Mouse (Mus musculus) liver, embryonic 15.5 days (tissue): ENCODE measurements at regions not wholly inside any gene's neighbourhood (a gene's known extent, or its start where the extent isn't known, plus 50 kb on each side); places are given as distances from the start of the nearest gene placed in this dataset.

Source experiments
- ATAC-seq: fragments of 200-750 bp; cut with Nextera tagmentation; 2 replicates; pipeline ENCODE4 v1.8.0; 2017; ENCODE audit warnings: moderate number of reproducible peaks, mild to moderate bottlenecking, moderate library complexity; ENCODE audit not compliant: insufficient read depth
- H3K27ac ChIP-seq: fragments of 300-500 bp; sonication (generic); replicated peaks from 2 replicates; pipeline ENCODE4 v1.5.1; 2015; ENCODE audit warnings: mild to moderate bottlenecking, inconsistent platforms
- H3K27me3 ChIP-seq: fragments of 300-500 bp; sonication (generic); 2 replicates; pipeline ENCODE4 v1.6.1; 2015; ENCODE audit warnings: mild to moderate bottlenecking, inconsistent platforms
- H3K36me3 ChIP-seq: fragments of 300-500 bp; sonication (generic); replicated peaks from 2 replicates; pipeline ENCODE4 v1.6.1; 2015; ENCODE audit warnings: moderate library complexity, mild to moderate bottlenecking, inconsistent platforms
- H3K4me1 ChIP-seq: fragments of 300-500 bp; sonication (generic); replicated peaks from 2 replicates; pipeline ENCODE4 v1.6.1; 2015; ENCODE audit warnings: inconsistent platforms
- H3K4me2 ChIP-seq: fragments of 300-500 bp; sonication (generic); 2 replicates; pipeline ENCODE4 v1.6.1; 2015; ENCODE audit warnings: moderate library complexity, mild to moderate bottlenecking, inconsistent platforms
- H3K4me3 ChIP-seq: fragments of 300-500 bp; sonication (generic); replicated peaks from 2 replicates; pipeline ENCODE4 v1.5.1; 2015; ENCODE audit warnings: mild to moderate bottlenecking, inconsistent platforms
- H3K9ac ChIP-seq: fragments of 300-500 bp; sonication (generic); 2 replicates; pipeline ENCODE4 v1.6.1; 2015; ENCODE audit warnings: moderate library complexity, mild to moderate bottlenecking, inconsistent platforms
- H3K9me3 ChIP-seq: fragments of 300-500 bp; sonication (generic); replicated peaks from 2 replicates; pipeline ENCODE4 v1.6.1; 2016; ENCODE audit warnings: inconsistent platforms
- WGBS: fragments of 180-500 bp; shearing (Covaris S2); methylation state at CpG from one replicate; pipeline ENCODE4 v1.1.7; 2015; ENCODE audit warnings: mixed read lengths; ENCODE audit not compliant: insufficient replicate concordance; 5-methylcytosine and 5-hydroxymethylcytosine counted together

DNA sequence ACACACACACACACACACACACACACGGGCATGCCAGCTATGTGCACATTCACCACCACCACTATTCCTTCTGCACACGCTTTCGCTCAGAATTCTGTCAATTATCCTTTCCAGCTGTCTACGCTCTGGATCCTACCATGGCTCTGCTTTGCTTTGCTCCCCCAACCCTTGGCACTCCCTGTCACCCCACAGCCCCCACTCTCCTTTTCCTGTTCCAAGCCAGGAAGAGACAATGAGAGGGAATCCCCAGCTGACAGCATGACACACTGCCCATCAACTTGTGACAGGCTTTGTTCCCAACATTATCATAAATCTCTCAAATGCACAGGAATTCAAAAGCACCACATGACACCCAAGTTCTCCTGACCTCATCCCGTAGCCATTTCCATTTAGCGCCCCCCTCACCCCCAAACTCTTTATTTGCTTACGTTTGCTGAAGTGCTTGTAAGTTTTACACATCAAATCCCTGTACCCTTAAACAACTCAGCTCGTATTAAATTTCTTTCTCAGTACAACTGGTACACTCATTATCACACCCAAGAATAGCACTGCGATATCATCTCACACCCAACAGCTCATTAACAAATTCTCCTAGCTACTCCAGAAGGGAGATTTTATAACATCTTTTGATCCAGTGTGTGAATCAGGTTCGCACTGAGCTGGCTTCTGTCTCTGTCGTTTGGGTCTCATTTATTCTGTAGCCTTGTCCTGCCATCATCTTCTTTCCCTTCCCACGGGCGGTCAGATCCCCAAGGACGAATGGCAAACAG lies 140.3 kb downstream of the Ptpn20 start:
- H3K36me3 ChIP-seq: no peaks in the 10 kb centered on the region
- no peak for ATAC-seq
- H3K4me3 ChIP-seq: no peak overlapping the region
- no peaks in the 10 kb centered on the region for H3K27me3 ChIP-seq
- no peak overlapping the region for H3K9ac ChIP-seq
- no peak overlapping the region for H3K27ac ChIP-seq
- H3K4me1 ChIP-seq: no peaks in the 10 kb centered on the region
- 56% methylated on average over 14 of the region's 14 CpGs for WGBS
- no peaks in the 10 kb centered on the region for H3K9me3 ChIP-seq
- H3K4me2 ChIP-seq: no peak overlapping the region

DNA sequence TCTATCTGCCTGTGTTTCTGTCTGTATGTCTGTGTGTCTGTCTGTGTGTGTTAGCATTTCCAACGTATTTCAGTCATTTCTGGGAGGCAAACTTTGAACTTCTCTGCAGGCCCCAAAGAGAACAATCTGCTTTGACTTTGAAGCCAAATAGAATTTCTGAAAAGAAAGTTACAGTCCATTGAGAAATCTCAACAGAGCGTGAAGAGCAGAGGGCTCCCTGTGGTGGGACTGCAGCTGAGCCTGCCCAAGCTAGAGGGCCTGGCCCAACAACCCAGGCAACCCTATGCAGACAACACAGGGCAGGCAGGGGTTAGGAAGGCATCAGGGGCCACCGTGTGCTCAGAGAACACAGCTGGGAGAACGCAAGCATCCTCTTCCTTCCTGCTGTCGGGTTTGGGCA lies 143.7 kb downstream of the Ptpn20 start:
- ATAC-seq: no peak
- H3K36me3 ChIP-seq: no peaks in the 10 kb centered on the region
- no peaks in the 10 kb centered on the region for H3K27me3 ChIP-seq
- no peak overlapping the region for H3K27ac ChIP-seq
- no peaks in the 10 kb centered on the region for H3K4me1 ChIP-seq
- H3K9me3 ChIP-seq: no peaks in the 10 kb centered on the region
- WGBS: 38% methylated on average over 5 of the region's 5 CpGs
- no peak overlapping the region for H3K9ac ChIP-seq
- H3K4me2 ChIP-seq: no peak overlapping the region
- H3K4me3 ChIP-seq: no peak overlapping the region

- Histone ChIP-seq H3K4me2 (no peak overlapping the region), H3K36me3 (no peaks in the 10 kb centered on the region), H3K4me3 (no peak overlapping the region), H3K9me3 (no peaks in the 10 kb centered on the region), H3K27me3 (no peaks in the 10 kb centered on the region), H3K9ac (no peak overlapping the region), H3K4me1 (no peaks in the 10 kb centered on the region), H3K27ac (no peak overlapping the region)
- 73% methylated on average over 5 of the region's 5 CpGs for WGBS
- no peak for ATAC-seq
These were observed 145.5 kb downstream of the Ptpn20 start for GRCm38 (mm10) chr14:33734446-33735043.

- Histone ChIP-seq H3K4me2 (no peak overlapping the region), H3K4me1 (no peaks in the 10 kb centered on the region), H3K9me3 (no peaks in the 10 kb centered on the region), H3K27me3 (no peaks in the 10 kb centered on the region), H3K27ac (no peak overlapping the region), H3K36me3 (no peaks in the 10 kb centered on the region), H3K4me3 (no peak overlapping the region), H3K9ac (no peak overlapping the region)
- no peak for ATAC-seq
- 63% methylated on average over 3 of the region's 3 CpGs for WGBS
These were observed 146.6 kb downstream of the Ptpn20 start for GRCm38 (mm10) chr14:33735653-33736052.

GRCm38 (mm10) chr14:33746181-33746580 lies 157.2 kb downstream of the Ptpn20 start:
- ATAC-seq: no peak
- Histone ChIP-seq H3K4me1 (no peaks in the 10 kb centered on the region), H3K27ac (no peak overlapping the region), H3K4me2 (no peak overlapping the region), H3K9ac (no peak overlapping the region), H3K36me3 (no peaks in the 10 kb centered on the region), H3K9me3 (no peaks in the 10 kb centered on the region), H3K27me3 (no peaks in the 10 kb centered on the region), H3K4me3 (no peak overlapping the region)
- WGBS: 67% methylated on average over 4 of the region's 4 CpGs

- 63% methylated on average over 7 of the region's 7 CpGs for WGBS
These were observed 163.7 kb upstream of the Gdf10 start for GRCm38 (mm10) chr14:33759656-33760055.

GRCm38 (mm10) chr14:33763641-33764046 lies 159.7 kb upstream of the Gdf10 start:
- Histone ChIP-seq H3K4me2 (no peak overlapping the region), H3K27ac (no peak overlapping the region), H3K36me3 (no peaks in the 10 kb centered on the region), H3K9me3 (no peaks in the 10 kb centered on the region), H3K27me3 (no peaks in the 10 kb centered on the region), H3K4me3 (no peak overlapping the region), H3K4me1 (no peaks in the 10 kb centered on the region), H3K9ac (no peak overlapping the region)
- ATAC-seq: no peak
- 56% methylated on average over 3 of the region's 3 CpGs for WGBS

More at GRCm38 (mm10) chr14:33759656-33760055, 163.7 kb upstream of the Gdf10 start:
- ATAC-seq: no peak
- H3K27me3 ChIP-seq: no peaks in the 10 kb centered on the region
- H3K9ac ChIP-seq: no peak overlapping the region
- H3K4me3 ChIP-seq: no peak overlapping the region
- H3K27ac ChIP-seq: no peak overlapping the region
- no peaks in the 10 kb centered on the region for H3K36me3 ChIP-seq
- H3K4me2 ChIP-seq: no peak overlapping the region
- no peaks in the 10 kb centered on the region for H3K4me1 ChIP-seq
- H3K9me3 ChIP-seq: no peaks in the 10 kb centered on the region

GRCm38 (mm10) chr14:33765767-33766166 lies 157.6 kb upstream of the Gdf10 start:
- Histone ChIP-seq H3K4me3 (no peak overlapping the region), H3K9ac (no peak overlapping the region), H3K4me1 (no peaks in the 10 kb centered on the region), H3K36me3 (no peaks in the 10 kb centered on the region), H3K27me3 (no peaks in the 10 kb centered on the region), H3K27ac (no peak overlapping the region), H3K4me2 (no peak overlapping the region), H3K9me3 (no peaks in the 10 kb centered on the region)
- WGBS: 38% methylated on average over 1 of the region's 1 CpGs
- no peak for ATAC-seq

DNA sequence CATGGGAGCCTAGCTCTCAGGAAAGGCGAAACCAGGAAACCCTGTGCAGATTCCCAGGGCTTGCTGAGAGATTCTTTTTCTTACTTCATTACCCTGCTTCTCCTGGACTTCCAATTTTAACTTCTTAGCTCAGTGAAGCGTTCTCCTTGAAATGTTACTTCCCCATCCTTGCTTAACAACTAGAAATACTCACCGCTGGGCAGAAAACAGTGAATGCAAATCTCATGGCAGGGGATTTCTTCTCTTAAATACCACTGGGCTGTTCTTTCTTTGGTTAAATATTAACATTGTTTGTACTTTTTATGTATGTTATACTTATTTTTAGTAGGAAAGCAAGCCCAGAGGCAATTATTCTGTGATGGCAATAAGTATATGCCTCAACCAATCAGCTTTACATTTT lies 151.0 kb upstream of the Gdf10 start:
- WGBS: 58% methylated on average over 3 of the region's 3 CpGs
- Histone ChIP-seq H3K4me2 (no peak overlapping the region), H3K4me3 (no peak overlapping the region), H3K27me3 (no peaks in the 10 kb centered on the region), H3K9ac (no peak overlapping the region), H3K9me3 (no peaks in the 10 kb centered on the region), H3K36me3 (no peaks in the 10 kb centered on the region), H3K4me1 (no peaks in the 10 kb centered on the region), H3K27ac (no peak overlapping the region)
- ATAC-seq: no peak

- Histone ChIP-seq H3K9ac (no peak overlapping the region), H3K36me3 (no peaks in the 10 kb centered on the region), H3K27ac (no peak overlapping the region), H3K4me3 (no peak overlapping the region), H3K4me1 (no peaks in the 10 kb centered on the region), H3K9me3 (no peaks in the 10 kb centered on the region), H3K4me2 (no peak overlapping the region), H3K27me3 (no peaks in the 10 kb centered on the region)
- 52% methylated on average over 2 of the region's 2 CpGs for WGBS
- no peak for ATAC-seq
These were observed 133.8 kb upstream of the Gdf10 start for GRCm38 (mm10) chr14:33789556-33789955.

- H3K9me3 ChIP-seq: no peaks in the 10 kb centered on the region
- no peak for ATAC-seq
- 67% methylated on average over 3 of the region's 3 CpGs for WGBS
- no peaks in the 10 kb centered on the region for H3K36me3 ChIP-seq
- no peak overlapping the region for H3K9ac ChIP-seq
- H3K27me3 ChIP-seq: no peaks in the 10 kb centered on the region
- no peak overlapping the region for H3K27ac ChIP-seq
- no peak overlapping the region for H3K4me2 ChIP-seq
- H3K4me1 ChIP-seq: no peaks in the 10 kb centered on the region
- H3K4me3 ChIP-seq: no peak overlapping the region
These were observed 129.1 kb upstream of the Gdf10 start for GRCm38 (mm10) chr14:33794262-33794661.
